Mouse (Mus musculus) MEL (cell line): Measurements from ENCODE around the gene Slc25a12. TPM values are rescaled to one million over a fixed set of nuclear protein-coding genes. Genes with fewer than 3 reads are reported as not detected.

Experiments used
- DNase-seq: peaks from one replicate; pipeline ENCODE4 v3.0.0; 2011; ENCODE audit warnings: low read depth, low spot score
- H3K27ac ChIP-seq: 2 replicates; pipeline ENCODE4 v1.5.1; 2012; ENCODE audit warnings: low read depth, mild to moderate bottlenecking, control low read depth, low read length, moderate library complexity; ENCODE audit not compliant: control insufficient read depth
- H3K27me3 ChIP-seq, 2 experiments: fragments of 150-350 bp in 1 of 2; sonication (generic) in 1 of 2; 2 replicates each; pipeline ENCODE4 v1.6.1; 2012; ENCODE audit warnings: low read length in 2 of 2, mild to moderate bottlenecking in 2 of 2, improper control_type of control experiment in 1 of 2, moderate library complexity in 1 of 2; ENCODE audit not compliant: insufficient read depth in 2 of 2, control insufficient read depth in 1 of 2
- H3K36me3 ChIP-seq, 2 experiments: 2 replicates each; pipeline ENCODE4 v1.6.1; 2012 to 2014; ENCODE audit warnings: low read length in 2 of 2, improper control_type of control experiment in 1 of 2, inconsistent platforms in 1 of 2, mild to moderate bottlenecking in 1 of 2; ENCODE audit not compliant: insufficient read depth in 2 of 2, control insufficient read depth in 1 of 2
- H3K4me1 ChIP-seq, 2 experiments: fragments of 150-350 bp in 1 of 2; sonication (generic) in 1 of 2; 2 replicates each; pipeline ENCODE4 v1.6.1; 2012; ENCODE audit warnings: low read length in 2 of 2, improper control_type of control experiment in 1 of 2, mild to moderate bottlenecking in 1 of 2; ENCODE audit not compliant: insufficient read depth in 2 of 2, control insufficient read depth in 1 of 2
- H3K4me3 ChIP-seq, 2 experiments: fragments of 150-350 bp in 1 of 2; sonication (generic) in 1 of 2; 2 replicates each; pipeline ENCODE4 v1.5.1; 2012; ENCODE audit warnings: low read depth in 2 of 2, low read length in 2 of 2, mild to moderate bottlenecking in 2 of 2, moderate library complexity in 2 of 2, control low read depth in 1 of 2, improper control_type of control experiment in 1 of 2; ENCODE audit not compliant: control insufficient read depth in 1 of 2, insufficient read depth in 1 of 2
- H3K79me2 ChIP-seq: 2 replicates; pipeline ENCODE4 v1.6.1; 2012; ENCODE audit warnings: mild to moderate bottlenecking, low read length, moderate library complexity; ENCODE audit not compliant: control insufficient read depth, poor library complexity, insufficient read depth
- H3K9ac ChIP-seq: 2 replicates; pipeline ENCODE4 v1.6.1; 2012; ENCODE audit warnings: low read depth, mild to moderate bottlenecking, control low read depth, low read length, moderate library complexity; ENCODE audit not compliant: control insufficient read depth, poor library complexity, severe bottlenecking
- H3K9me3 ChIP-seq: fragments of 150-350 bp; sonication (generic); replicated peaks from 2 replicates; pipeline ENCODE4 v1.6.1; 2012; ENCODE audit warnings: mild to moderate bottlenecking, low read length, improper control_type of control experiment, moderate library complexity; ENCODE audit not compliant: insufficient read depth
- E2F4 ChIP-seq: IDR thresholded peaks from 2 replicates; pipeline ENCODE4 v1.6.1; 2011; ENCODE audit warnings: low read depth, low read length, improper control_type of control experiment, borderline replicate concordance
- ELF1 ChIP-seq: IDR thresholded peaks from 2 replicates; pipeline ENCODE4 v1.6.1; 2014; ENCODE audit warnings: low read depth, mild to moderate bottlenecking, inconsistent platforms, low read length, improper control_type of control experiment, moderate library complexity
- EP300 ChIP-seq, 2 experiments: IDR thresholded peaks; 2 replicates each; pipeline ENCODE4 v1.6.1; 2011; ENCODE audit warnings: improper control_type of control experiment in 2 of 2, low read length in 2 of 2, low read depth in 1 of 2, mild to moderate bottlenecking in 1 of 2
- MAFK ChIP-seq: IDR thresholded peaks from 2 replicates; pipeline ENCODE4 v1.6.1; 2011; ENCODE audit warnings: low read depth, mild to moderate bottlenecking, low read length, improper control_type of control experiment, borderline replicate concordance
- MYC ChIP-seq: IDR thresholded peaks from 2 replicates; pipeline ENCODE4 v1.6.1; 2011; ENCODE audit warnings: low read depth, mild to moderate bottlenecking, low read length, improper control_type of control experiment, moderate library complexity
- NRF1 ChIP-seq: IDR thresholded peaks from 2 replicates; pipeline ENCODE4 v1.6.1; 2014; ENCODE audit warnings: low read depth, mild to moderate bottlenecking, inconsistent platforms, low read length, improper control_type of control experiment, moderate library complexity; ENCODE audit not compliant: poor library complexity, insufficient read depth, severe bottlenecking
- RAD21 ChIP-seq: IDR thresholded peaks from 2 replicates; pipeline ENCODE4 v1.6.1; 2011; ENCODE audit warnings: mild to moderate bottlenecking, low read depth, low read length, improper control_type of control experiment
- TAL1 ChIP-seq: IDR thresholded peaks from 2 replicates; pipeline ENCODE4 v1.6.1; 2012; ENCODE audit warnings: mild to moderate bottlenecking, inconsistent platforms, low read length, moderate library complexity, mixed read lengths
- TBP ChIP-seq: IDR thresholded peaks from 2 replicates; pipeline ENCODE4 v1.8.0; 2011; ENCODE audit warnings: low read depth, low read length, improper control_type of control experiment
- UBTF ChIP-seq: IDR thresholded peaks from 2 replicates; pipeline ENCODE4 v1.6.1; 2012; ENCODE audit warnings: low read depth, mild to moderate bottlenecking, inconsistent platforms, low read length, improper control_type of control experiment, moderate library complexity, borderline replicate concordance; ENCODE audit not compliant: insufficient read depth
- USF1 ChIP-seq: IDR thresholded peaks from 2 replicates; pipeline ENCODE4 v1.6.1; 2014; ENCODE audit warnings: low read depth, mild to moderate bottlenecking, inconsistent platforms, low read length, improper control_type of control experiment, moderate library complexity
- USF2 ChIP-seq, 2 experiments: IDR thresholded peaks; 2 replicates each; pipeline ENCODE4 v1.6.1; 2011 to 2012; ENCODE audit warnings: improper control_type of control experiment in 2 of 2, low read length in 2 of 2, borderline replicate concordance in 1 of 2, inconsistent platforms in 1 of 2, low read depth in 1 of 2, mild to moderate bottlenecking in 1 of 2; ENCODE audit not compliant: insufficient read depth in 1 of 2
- ZKSCAN1 ChIP-seq: IDR thresholded peaks from 2 replicates; pipeline ENCODE4 v1.6.1; 2012; ENCODE audit warnings: low read depth, mild to moderate bottlenecking, inconsistent platforms, low read length, improper control_type of control experiment, moderate library complexity
- ZMIZ1 ChIP-seq: IDR thresholded peaks from 2 replicates; pipeline ENCODE4 v1.6.1; 2012; ENCODE audit warnings: low read depth, mild to moderate bottlenecking, inconsistent platforms, low read length, improper control_type of control experiment, moderate library complexity
- ZNF384 ChIP-seq: IDR thresholded peaks from 2 replicates; pipeline ENCODE4 v1.6.1; 2012; ENCODE audit warnings: low read depth, mild to moderate bottlenecking, inconsistent platforms, low read length, improper control_type of control experiment
- polyA plus RNA-seq, 2 experiments: library from polyadenylated mRNA; stranded (reverse) in 1 of 2; unstranded in 1 of 2; fragments of >175 nt in 1 of 2; fragments of >200 nt in 1 of 2; gene quantifications; 2 replicates each; pipeline versions ENCODE4 v1.2.1 to v1.2.4; 2012; ENCODE audit warnings: low replicate concordance in 2 of 2, low read depth in 1 of 2; ENCODE audit not compliant: insufficient read length in 2 of 2, insufficient read depth in 1 of 2, missing spikeins in 1 of 2
- total RNA-seq: library from RNA; depleted of rRNA; stranded (reverse); fragments of 300-350 nt; gene quantifications from 2 replicates; pipeline ENCODE4 v1.2.3, GENCODE M21; 2012

Slc25a12 gene
- total and polyA plus RNA-seq, 3 experiments = 63.2 to 98.6 TPM; not detected in 1

DNA sequence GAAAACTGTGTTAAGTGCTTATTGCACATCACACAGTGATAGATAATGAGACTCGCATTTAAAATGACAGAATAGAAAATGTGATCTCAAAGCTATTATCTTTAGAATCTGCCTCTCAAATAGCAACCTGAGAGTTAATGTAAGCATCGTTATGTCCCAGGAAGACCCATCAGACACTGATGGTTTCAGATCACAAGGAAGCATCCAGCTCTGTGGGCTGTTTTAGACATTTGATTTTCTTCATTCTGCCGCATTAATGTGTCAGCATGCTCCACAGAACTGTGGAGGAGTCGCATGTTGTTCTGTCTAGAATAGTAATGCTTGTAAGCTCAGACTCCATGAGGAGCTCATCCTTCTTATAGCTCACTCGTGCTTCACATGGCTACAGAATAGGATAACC, 121.5 kb downstream of the Slc25a12 start:
- Histone ChIP-seq H3K4me3 (no peak overlapping the region), H3K4me1 (no peaks in the 10 kb centered on the region; a peak in 1 of 4 replicates), H3K36me3 (peaks cover 0 to 25% of the 10 kb centered on the region in 2 experiments; a peak in 2 of 4 replicates)

DNA sequence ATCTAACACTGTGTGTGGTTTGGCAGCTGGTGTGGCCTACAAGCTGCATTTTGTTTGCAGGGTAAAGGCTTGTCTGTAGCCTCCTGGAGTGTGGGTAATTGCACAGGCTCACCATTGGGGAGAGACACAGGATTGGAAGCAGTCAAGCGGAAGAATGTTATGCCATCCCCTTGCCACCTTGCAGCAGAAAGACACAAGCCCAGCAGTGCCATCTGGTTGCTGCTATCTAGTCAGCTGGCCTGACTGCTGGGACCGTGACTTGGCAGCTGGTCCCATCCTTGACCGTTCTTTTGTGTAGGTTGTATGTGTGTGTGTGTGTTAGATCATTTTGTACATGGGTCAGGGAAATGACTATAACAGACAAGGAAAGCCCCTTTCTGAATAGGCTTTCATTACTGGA, 122.1 kb downstream of the Slc25a12 start:
- no peaks in the 10 kb centered on the region; a peak in 1 of 4 replicates for H3K4me1 ChIP-seq
- DNase-seq = no peak
- H3K36me3 ChIP-seq = peaks cover 0 to 25% of the 10 kb centered on the region in 2 experiments; a peak in 2 of 4 replicates
- H3K79me2 ChIP-seq = no peaks in the 10 kb centered on the region; the same call in 1 of the 2 replicates
- H3K9ac ChIP-seq = no peak overlapping the region
- no peaks in the 10 kb centered on the region for H3K9me3 ChIP-seq
- no peak overlapping the region for H3K4me3 ChIP-seq
- H3K27ac ChIP-seq = no peak overlapping the region
- H3K27me3 ChIP-seq = no peaks in the 10 kb centered on the region
- TF ChIP-seq EP300 (IDR thresholded peaks at IDR 0.05; ENCODE audit: low read depth in 1 of 2, low read length in 2 of 2) (no peak), MAFK (no peak), RAD21 (no peak)

More for the DNA sequence above, 121.5 kb downstream of the Slc25a12 start:
- TF ChIP-seq E2F4 = no peak
- no peak for TF ChIP-seq ZKSCAN1
- no peak for TF ChIP-seq TBP
- no peak for TF ChIP-seq UBTF
- TF ChIP-seq MYC = no peak
- TF ChIP-seq, all 39 proteins: peak for 0
- no peak for DNase-seq
- Histone ChIP-seq H3K9ac (no peak overlapping the region), H3K79me2 (no peaks in the 10 kb centered on the region; the same call in 1 of the 2 replicates), H3K27ac (no peak overlapping the region), H3K9me3 (no peaks in the 10 kb centered on the region), H3K27me3 (no peaks in the 10 kb centered on the region)

GRCm38 (mm10) chr2:71244807-71245206, 122.7 kb downstream of the Slc25a12 start:
- no peak for TF ChIP-seq ZKSCAN1
- TF ChIP-seq EP300 (IDR thresholded peaks at IDR 0.05; ENCODE audit: low read depth in 1 of 2, low read length in 2 of 2) = no peak
- TF ChIP-seq ZMIZ1 = no peak
- no peak for TF ChIP-seq NRF1
- TF ChIP-seq MYC = no peak
- no peak for TF ChIP-seq USF1
- TF ChIP-seq USF2 (IDR thresholded peaks at IDR 0.05; ENCODE audit: borderline replicate concordance in 1 of 2, insufficient read depth in 1 of 2, low read depth in 1 of 2, low read length in 2 of 2) = no peak
- TF ChIP-seq TAL1 = no peak
- no peak for TF ChIP-seq ELF1
- no peak for TF ChIP-seq ZNF384
- TF ChIP-seq UBTF = no peak
- TF ChIP-seq, all 39 proteins: peak for 0
- H3K9ac ChIP-seq = no peak overlapping the region
- DNase-seq = no peak
- H3K36me3 ChIP-seq = peaks cover 0 to 26% of the 10 kb centered on the region in 2 experiments; a peak in 2 of 4 replicates
- no peaks in the 10 kb centered on the region; a peak in 1 of 4 replicates for H3K4me1 ChIP-seq
- no peaks in the 10 kb centered on the region for H3K27me3 ChIP-seq
- H3K4me3 ChIP-seq = no peak overlapping the region
- H3K79me2 ChIP-seq = no peaks in the 10 kb centered on the region; the same call in 1 of the 2 replicates
- no peaks in the 10 kb centered on the region for H3K9me3 ChIP-seq
- H3K27ac ChIP-seq = no peak overlapping the region
